Mouse (Mus musculus) splenic B cell, adult 2 months (primary cell): ENCODE data around the gene Cuta.

Source experiments
- DNase-seq: peaks from one replicate; pipeline ENCODE4 v3.0.0-alpha.2; 2011; ENCODE audit warnings: low read depth, low spot score
- H3K27me3 ChIP-seq: 2 replicates; pipeline ENCODE4 v1.6.1; 2012; ENCODE audit warnings: mild to moderate bottlenecking, low read length, moderate library complexity, mixed read lengths; ENCODE audit not compliant: control insufficient read depth, poor library complexity, insufficient read depth, severe bottlenecking
- H3K36me3 ChIP-seq: 2 replicates; pipeline ENCODE4 v1.6.1; 2012; ENCODE audit warnings: mild to moderate bottlenecking, low read length, moderate library complexity, mixed read lengths; ENCODE audit not compliant: control insufficient read depth, poor library complexity, insufficient read depth, severe bottlenecking

Cuta gene

GRCm38 (mm10) chr17:26967477-26967876 is 28.1 kb upstream of the Cuta start:
- H3K36me3 ChIP-seq: no peaks in the 10 kb centered on the region
- H3K27me3 ChIP-seq: no peaks in the 10 kb centered on the region
- no peak for DNase-seq

DNA sequence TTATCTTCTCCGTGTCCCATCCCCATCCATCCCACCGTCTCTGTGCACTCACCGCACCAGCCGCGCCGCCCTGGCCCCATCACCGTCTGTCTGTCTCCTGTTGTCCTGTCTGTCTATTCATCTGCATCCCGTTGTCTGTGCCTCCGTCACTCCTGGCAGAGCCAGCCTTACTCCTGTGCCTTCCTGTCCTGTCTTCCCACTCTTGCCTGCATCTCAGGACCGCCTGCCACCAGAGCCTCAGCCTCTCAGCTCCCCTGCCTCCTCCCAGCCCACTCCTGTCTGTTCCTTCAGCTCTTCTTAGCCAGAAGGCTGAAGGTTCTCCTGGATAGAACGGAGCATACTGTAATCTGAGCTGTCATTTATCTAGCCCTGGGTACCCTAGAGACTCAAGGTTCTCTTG is 27.6 kb upstream of the Cuta start:
- Histone ChIP-seq H3K36me3 (no peaks in the 10 kb centered on the region), H3K27me3 (no peaks in the 10 kb centered on the region)
- DNase-seq: no peak

GRCm38 (mm10) chr17:26961572-26962240 is 22.3 kb upstream of the Cuta start:
- DNase-seq: no peak
- Histone ChIP-seq H3K27me3 (no peaks in the 10 kb centered on the region), H3K36me3 (no peaks in the 10 kb centered on the region)

DNA sequence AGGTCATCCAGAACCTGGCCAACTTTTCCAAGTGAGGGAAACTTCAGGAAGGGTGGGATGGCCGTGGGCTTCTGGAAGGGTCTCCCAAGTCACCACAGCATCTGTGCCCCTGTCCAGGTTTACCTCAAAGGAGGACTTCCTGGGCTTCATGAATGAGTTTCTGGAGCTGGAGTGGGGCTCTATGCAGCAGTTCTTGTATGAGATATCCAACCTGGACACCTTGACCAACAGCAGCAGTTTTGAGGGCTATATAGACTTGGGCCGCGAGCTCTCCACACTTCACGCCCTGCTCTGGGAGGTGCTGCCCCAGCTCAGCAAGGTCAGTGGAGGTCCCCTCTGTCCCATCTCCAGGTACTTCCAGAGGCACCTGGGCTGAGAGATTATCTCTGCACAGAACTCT is 20.4 kb upstream of the Cuta start:
- no peak for DNase-seq
- H3K36me3 ChIP-seq: no peaks in the 10 kb centered on the region
- no peaks in the 10 kb centered on the region for H3K27me3 ChIP-seq

DNA sequence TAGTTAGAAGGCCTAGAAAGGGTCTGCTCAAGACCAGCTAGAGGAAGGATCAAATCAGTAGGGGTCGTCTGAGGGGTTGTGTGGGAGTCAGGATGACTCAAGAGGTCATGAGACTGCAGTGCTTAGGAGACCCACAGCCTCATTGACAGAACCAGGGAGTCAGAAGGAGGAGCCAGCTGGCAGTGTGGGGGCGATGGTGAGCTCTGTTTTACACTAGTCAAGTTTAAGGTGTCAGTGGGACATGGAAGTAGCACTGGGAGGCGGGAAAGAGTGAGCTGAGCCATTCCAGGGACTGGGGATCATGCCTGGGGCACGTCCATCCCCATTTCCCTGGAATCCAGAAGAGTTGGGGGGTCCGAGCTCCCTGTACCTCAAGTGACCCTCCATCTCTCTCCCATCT is 19.5 kb upstream of the Cuta start:
- DNase-seq: no peak
- no peaks in the 10 kb centered on the region for H3K27me3 ChIP-seq

DNA sequence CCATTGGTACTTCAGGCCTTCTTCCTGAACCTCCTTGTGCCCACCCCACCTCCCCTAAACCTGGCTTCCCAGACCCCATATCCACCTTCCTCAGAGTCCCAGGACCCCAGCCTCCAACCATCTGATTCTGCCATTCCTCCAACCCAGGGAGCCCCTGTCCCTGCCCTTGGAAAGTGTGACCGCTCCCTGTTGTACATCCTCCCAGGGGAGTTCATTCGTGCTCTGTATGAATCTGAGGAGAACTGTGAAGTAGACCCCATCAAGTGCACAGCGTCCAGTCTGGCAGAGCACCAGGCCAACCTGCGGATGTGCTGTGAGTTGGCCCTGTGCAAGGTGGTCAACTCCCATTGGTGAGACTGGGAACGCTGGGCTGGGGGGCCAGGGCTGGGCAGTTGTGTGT is 18.5 kb upstream of the Cuta start:
- no peak for DNase-seq
- Histone ChIP-seq H3K27me3 (no peaks in the 10 kb centered on the region), H3K36me3 (no peaks in the 10 kb centered on the region)

More for the DNA sequence above, 19.5 kb upstream of the Cuta start:
- no peaks in the 10 kb centered on the region for H3K36me3 ChIP-seq

GRCm38 (mm10) chr17:26956895-26957294 is 17.5 kb upstream of the Cuta start:
- no peak for DNase-seq
- H3K36me3 ChIP-seq: no peaks in the 10 kb centered on the region
- H3K27me3 ChIP-seq: no peaks in the 10 kb centered on the region; the same call in 1 of the 2 replicates

GRCm38 (mm10) chr17:26956309-26956708 is 16.9 kb upstream of the Cuta start:
- DNase-seq: no peak
- Histone ChIP-seq H3K36me3 (no peaks in the 10 kb centered on the region), H3K27me3 (no peaks in the 10 kb centered on the region; the same call in 1 of the 2 replicates)

GRCm38 (mm10) chr17:26953726-26954125 is 14.4 kb upstream of the Cuta start:
- Histone ChIP-seq H3K36me3 (no peaks in the 10 kb centered on the region), H3K27me3 (peaks cover 2% of the 10 kb centered on the region; the same call in 1 of the 2 replicates)
- no peak for DNase-seq

DNA sequence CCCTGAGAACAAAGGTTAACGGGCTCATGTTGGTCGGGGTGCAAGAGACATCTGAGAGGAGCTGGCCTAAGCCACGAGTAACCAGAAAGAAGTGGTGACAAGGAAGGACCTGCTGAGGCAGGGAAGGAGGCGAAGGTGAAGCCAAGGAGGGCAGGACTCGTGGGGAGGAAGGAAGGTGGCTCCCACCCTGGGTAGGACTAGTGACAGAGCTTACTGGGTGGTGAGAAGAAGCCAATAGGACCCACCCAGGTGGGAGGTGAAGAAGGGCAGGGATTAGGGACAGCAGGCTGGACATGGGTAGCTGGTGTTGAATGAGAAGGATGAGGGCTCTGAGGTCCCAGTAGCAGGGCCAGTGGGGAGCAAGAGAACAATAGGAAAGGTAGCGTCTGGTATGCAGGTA is 13.8 kb upstream of the Cuta start:
- Histone ChIP-seq H3K27me3 (peaks cover 4% of the 10 kb centered on the region; the same call in 1 of the 2 replicates), H3K36me3 (no peaks in the 10 kb centered on the region)
- DNase-seq: no peak

GRCm38 (mm10) chr17:26951952-26952877 is 12.8 kb upstream of the Cuta start:
- H3K36me3 ChIP-seq: no peaks in the 10 kb centered on the region
- DNase-seq: no peak
- peaks cover 4% of the 10 kb centered on the region; the same call in 1 of the 2 replicates for H3K27me3 ChIP-seq

GRCm38 (mm10) chr17:26951406-26951805 is 12.0 kb upstream of the Cuta start:
- no peaks in the 10 kb centered on the region for H3K36me3 ChIP-seq
- DNase-seq: peak; percentile 89
- peaks cover 4% of the 10 kb centered on the region; the same call in 1 of the 2 replicates for H3K27me3 ChIP-seq

- peaks cover 4% of the 10 kb centered on the region; the same call in 1 of the 2 replicates for H3K27me3 ChIP-seq
- no peaks in the 10 kb centered on the region for H3K36me3 ChIP-seq
- DNase-seq: no peak
Measured at GRCm38 (mm10) chr17:26950560-26951288, 11.4 kb upstream of the Cuta start.

DNA sequence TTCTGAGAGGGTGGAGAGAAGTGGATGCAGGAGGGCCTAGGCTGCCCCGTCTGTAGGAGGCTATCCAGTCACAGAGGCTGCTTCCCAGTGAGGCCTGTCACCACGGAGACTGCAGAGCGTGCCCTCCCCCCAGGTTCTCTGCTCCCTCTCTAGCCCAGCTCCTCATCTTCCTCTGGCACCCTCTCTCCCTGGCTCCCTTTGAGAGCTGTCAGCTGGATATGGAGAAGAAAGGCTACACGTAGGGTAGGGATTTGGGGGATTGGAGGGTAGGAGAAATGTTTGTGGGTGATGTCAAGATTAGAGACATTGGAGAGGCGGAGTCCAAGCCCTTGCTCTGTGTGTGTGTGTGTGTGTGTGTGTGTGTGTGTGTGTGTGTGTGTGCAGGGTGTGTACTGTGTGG is 10.5 kb upstream of the Cuta start:
- Histone ChIP-seq H3K36me3 (no peaks in the 10 kb centered on the region), H3K27me3 (peaks cover 4% of the 10 kb centered on the region; the same call in 1 of the 2 replicates)
- DNase-seq: no peak
